Mouse (Mus musculus) liver, embryonic 14.5 days (tissue): Measurements from ENCODE around the gene Gpr146.

ENCODE experiments used
- CTCF ChIP-seq: IDR thresholded peaks from 2 replicates; pipeline ENCODE4 v1.5.1; 2016; ENCODE audit warnings: antibody characterized with exemption, low read depth, control low read depth
- EP300 ChIP-seq: IDR thresholded peaks from 2 replicates; pipeline ENCODE4 v1.6.1; 2016; ENCODE audit warnings: antibody characterized with exemption, low read depth

DNA sequence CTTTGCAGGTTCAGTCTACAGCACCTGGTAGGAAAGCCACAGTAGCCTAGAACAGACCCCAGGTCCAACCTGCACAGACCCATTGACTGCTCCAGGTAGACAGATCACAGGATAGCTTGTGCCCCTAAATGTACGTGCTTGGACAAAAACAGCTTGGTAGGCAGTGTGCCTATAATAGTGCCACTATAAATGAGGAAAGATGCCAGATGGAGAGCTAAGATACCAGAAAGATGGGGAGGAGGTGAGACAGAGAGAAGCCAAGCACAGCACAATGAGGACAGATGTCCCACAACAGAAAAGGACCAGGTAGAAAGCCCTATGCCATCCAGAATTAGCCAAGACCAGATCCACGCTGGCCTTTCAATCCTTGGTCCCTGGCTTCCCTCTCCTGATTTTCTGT is 24.6 kb downstream of the Gpr146 start:
- TF ChIP-seq CTCF (no peak), EP300 (no peak)
